Mouse (Mus musculus): ENCODE measurements around the gene Itga10. TPM values are rescaled to one million over a fixed set of nuclear protein-coding genes. Genes with fewer than 3 reads are reported as not detected.
"Not testable (repeated sequence)": the region's sequence is repeated elsewhere in the genome, so short reads cannot be mapped to it uniquely, and the experiment has no call there.

The Itga10 gene
- polyA plus RNA-seq, 1 experiment from 2014 or later: 0.52 TPM

DNA sequence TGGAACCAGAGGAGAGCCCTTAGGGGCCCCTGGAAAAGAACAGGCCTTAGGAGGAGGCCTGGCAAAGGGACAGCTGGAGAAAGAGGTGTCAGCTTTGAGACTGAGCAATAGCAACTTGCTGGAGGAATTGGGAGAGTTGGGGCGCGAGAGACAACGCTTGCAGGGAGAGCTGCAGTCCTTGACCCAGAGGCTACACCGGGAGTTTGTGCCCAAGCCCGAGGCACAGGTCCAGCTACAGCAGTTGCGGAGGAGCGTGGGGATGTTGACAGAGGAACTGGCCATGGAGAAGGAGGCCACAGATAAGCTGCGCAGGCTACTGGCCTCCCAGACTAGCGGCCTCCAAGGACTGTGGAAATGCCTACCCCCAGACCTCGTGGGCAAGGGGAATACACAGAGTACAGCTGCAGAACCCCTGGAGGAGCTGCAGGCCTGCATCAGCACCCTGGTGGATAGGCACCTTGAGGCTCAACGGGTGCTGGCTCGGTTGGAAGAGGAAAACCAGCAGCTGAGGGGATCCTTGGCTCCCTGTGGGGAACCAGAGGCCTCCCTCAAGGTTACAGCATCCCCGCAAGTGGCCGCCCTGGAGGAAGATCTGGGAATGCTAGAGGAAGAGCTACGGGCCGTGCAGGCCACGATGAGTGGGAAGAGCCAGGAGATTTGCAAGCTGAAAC is 38.9 kb downstream of the Itga10 start:
- H3K27me3 ChIP-seq (ENCODE audit: control insufficient read depth, insufficient read depth, low read length): peaks cover 4% of the 10 kb centered on the region; the same call in 1 of the 2 replicates
- H3K4me3 ChIP-seq (ENCODE audit: low read depth, low read length): no peak overlapping the region

DNA sequence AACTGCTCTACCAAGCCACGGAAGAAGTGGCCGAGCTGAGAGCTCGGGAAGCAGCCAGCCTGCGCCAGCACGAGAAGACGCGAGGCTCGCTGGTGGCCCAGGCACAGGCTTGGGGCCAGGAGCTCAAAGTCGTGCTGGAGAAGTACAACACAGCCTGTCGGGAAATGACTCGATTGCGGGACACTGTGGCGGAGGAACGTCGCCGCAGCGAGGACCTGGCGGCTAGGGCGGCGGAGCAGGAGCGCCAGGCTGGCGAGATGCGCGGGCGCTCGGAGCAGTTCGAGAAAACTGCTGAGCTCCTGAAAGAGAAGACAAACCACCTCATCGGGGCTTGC is 39.4 kb downstream of the Itga10 start:
- Histone ChIP-seq H3K9ac (ENCODE audit: low read length) (no peak overlapping the region), H3K4me1 (ENCODE audit: control insufficient read depth, insufficient read depth, low read length) (peaks cover 3% of the 10 kb centered on the region), H3K27me3 (ENCODE audit: control insufficient read depth, insufficient read depth, low read length) (peaks cover under 1% of the 10 kb centered on the region; the same call in 1 of the 2 replicates), H3K27ac (ENCODE audit: low read depth, low read length) (no peak overlapping the region), H3K36me3 (ENCODE audit: control insufficient read depth, insufficient read depth, low read length) (no peaks in the 10 kb centered on the region), H3K4me2 (peak overlapping the region; percentile 22; the same call in 1 of the 2 replicates), H3K4me3 (ENCODE audit: low read depth, low read length) (no peak overlapping the region; the same call in 1 of the 2 replicates), H3K9me3 (ENCODE audit: control insufficient read depth, low read length) (no peaks in the 10 kb centered on the region)
- WGBS: 38% methylated on average over 28 of the region's 28 CpGs
- DNase-seq (ENCODE audit: low spot score, missing footprints): no peak
- no peak for ATAC-seq (ENCODE audit: low FRiP score)

More for the DNA sequence above, 38.9 kb downstream of the Itga10 start:
- H3K9ac ChIP-seq (ENCODE audit: low read length): no peak overlapping the region
- no peak overlapping the region for H3K27ac ChIP-seq (ENCODE audit: low read depth, low read length)
- WGBS: 62% methylated on average over 17 of the region's 17 CpGs
- H3K36me3 ChIP-seq (ENCODE audit: control insufficient read depth, insufficient read depth, low read length): no peaks in the 10 kb centered on the region
- no peaks in the 10 kb centered on the region for H3K4me1 ChIP-seq (ENCODE audit: control insufficient read depth, insufficient read depth, low read length)
- DNase-seq (ENCODE audit: low spot score, missing footprints): no peak
- H3K9me3 ChIP-seq (ENCODE audit: control insufficient read depth, low read length): no peaks in the 10 kb centered on the region
- H3K4me2 ChIP-seq: peak overlapping the region; percentile 22; the same call in 1 of the 2 replicates
- ATAC-seq (ENCODE audit: low FRiP score): no peak

DNA sequence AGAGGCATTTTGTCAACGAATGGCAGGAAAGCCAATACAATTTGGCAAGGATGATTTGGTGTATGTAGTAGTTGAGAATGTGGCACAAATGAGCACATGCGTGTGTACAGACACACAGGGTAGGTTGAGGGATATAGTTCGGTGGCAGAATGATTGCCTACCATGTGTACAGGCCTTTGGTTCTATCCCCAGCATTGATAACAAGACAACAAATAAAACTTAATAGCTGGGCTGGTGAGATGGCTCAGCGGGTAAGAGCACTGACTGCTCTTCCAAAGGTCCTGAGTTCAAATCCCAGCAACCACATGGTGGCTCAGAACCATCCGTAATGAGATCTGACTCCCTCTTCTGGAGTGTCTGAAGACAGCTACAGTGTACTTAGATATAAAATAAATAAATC is 40.7 kb downstream of the Itga10 start:
- H3K4me3 ChIP-seq (ENCODE audit: low read depth, low read length): not testable (repeated sequence)
- 95% methylated on average over 5 of the region's 5 CpGs for WGBS

DNA sequence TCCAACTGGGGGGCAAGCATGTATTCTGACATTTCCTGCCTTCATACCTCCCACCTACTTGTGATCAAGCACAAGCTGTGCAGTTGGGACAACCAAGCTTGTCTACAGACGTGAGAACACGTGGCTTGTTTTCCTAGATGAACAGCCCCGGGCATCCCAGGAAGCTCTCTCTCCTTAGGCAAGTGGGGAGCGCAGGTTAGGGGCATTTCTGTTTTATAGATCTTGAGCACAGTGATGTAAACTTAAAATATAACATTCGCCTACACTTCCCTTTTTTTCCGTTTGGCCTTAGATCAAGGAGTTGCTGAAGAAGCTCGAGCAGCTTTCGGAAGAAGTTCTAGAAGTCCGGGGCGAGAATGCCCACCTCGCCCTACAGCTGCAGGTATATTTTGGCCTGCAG is 43.5 kb downstream of the Itga10 start:
- no peak overlapping the region for H3K27ac ChIP-seq (ENCODE audit: low read depth, low read length)

More for the DNA sequence above, 40.7 kb downstream of the Itga10 start:
- ATAC-seq (ENCODE audit: low FRiP score); H3K4me1 ChIP-seq (ENCODE audit: control insufficient read depth, insufficient read depth, low read length); H3K36me3 ChIP-seq (ENCODE audit: control insufficient read depth, insufficient read depth, low read length); H3K27me3 ChIP-seq (ENCODE audit: control insufficient read depth, insufficient read depth, low read length); H3K9ac ChIP-seq (ENCODE audit: low read length); DNase-seq (ENCODE audit: low spot score, missing footprints); H3K4me2 ChIP-seq; H3K27ac ChIP-seq (ENCODE audit: low read depth, low read length); H3K9me3 ChIP-seq (ENCODE audit: control insufficient read depth, low read length): not testable (repeated sequence)

DNA sequence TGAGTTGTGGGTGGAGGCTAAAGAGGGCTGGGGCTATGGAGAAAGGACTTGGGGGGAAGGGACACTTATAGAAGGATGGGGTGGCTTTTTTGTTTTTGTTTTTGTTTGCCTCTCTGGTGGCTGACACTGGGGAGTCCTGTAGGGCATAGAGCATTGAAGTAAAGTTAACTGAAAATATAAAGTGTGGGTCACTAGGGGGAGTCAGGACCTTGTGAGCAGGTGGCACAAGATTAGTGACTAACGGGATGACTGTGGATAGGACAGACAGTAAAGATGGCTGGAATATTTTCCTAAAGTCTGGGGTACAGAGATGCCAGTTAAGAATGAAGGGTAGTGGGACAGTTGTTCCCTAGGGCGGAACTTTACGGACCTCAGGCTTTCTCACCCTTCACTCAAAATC is 44.9 kb downstream of the Itga10 start:
- Histone ChIP-seq H3K36me3 (ENCODE audit: control insufficient read depth, insufficient read depth, low read length) (no peaks in the 10 kb centered on the region), H3K27me3 (ENCODE audit: control insufficient read depth, insufficient read depth, low read length) (no peaks in the 10 kb centered on the region), H3K4me3 (ENCODE audit: low read depth, low read length) (no peak overlapping the region), H3K27ac (ENCODE audit: low read depth, low read length) (no peak overlapping the region), H3K9me3 (ENCODE audit: control insufficient read depth, low read length) (no peaks in the 10 kb centered on the region), H3K9ac (ENCODE audit: low read length) (no peak overlapping the region), H3K4me2 (no peak overlapping the region), H3K4me1 (ENCODE audit: control insufficient read depth, insufficient read depth, low read length) (peaks cover 6% of the 10 kb centered on the region)
- DNase-seq (ENCODE audit: low spot score, missing footprints) (no peak), ATAC-seq (ENCODE audit: low FRiP score) (no peak)
- WGBS: 52% methylated on average over 3 of the region's 3 CpGs

More for the DNA sequence above, 43.5 kb downstream of the Itga10 start:
- Histone ChIP-seq H3K4me3 (ENCODE audit: low read depth, low read length) (no peak overlapping the region), H3K4me2 (no peak overlapping the region), H3K27me3 (ENCODE audit: control insufficient read depth, insufficient read depth, low read length) (no peaks in the 10 kb centered on the region; the same call in 1 of the 2 replicates), H3K9me3 (ENCODE audit: control insufficient read depth, low read length) (no peaks in the 10 kb centered on the region), H3K36me3 (ENCODE audit: control insufficient read depth, insufficient read depth, low read length) (no peaks in the 10 kb centered on the region), H3K4me1 (ENCODE audit: control insufficient read depth, insufficient read depth, low read length) (peaks cover 6% of the 10 kb centered on the region), H3K9ac (ENCODE audit: low read length) (no peak overlapping the region)
- WGBS: 85% methylated on average over 11 of the region's 11 CpGs
- no peak for ATAC-seq (ENCODE audit: low FRiP score)
- DNase-seq (ENCODE audit: low spot score, missing footprints): no peak

DNA sequence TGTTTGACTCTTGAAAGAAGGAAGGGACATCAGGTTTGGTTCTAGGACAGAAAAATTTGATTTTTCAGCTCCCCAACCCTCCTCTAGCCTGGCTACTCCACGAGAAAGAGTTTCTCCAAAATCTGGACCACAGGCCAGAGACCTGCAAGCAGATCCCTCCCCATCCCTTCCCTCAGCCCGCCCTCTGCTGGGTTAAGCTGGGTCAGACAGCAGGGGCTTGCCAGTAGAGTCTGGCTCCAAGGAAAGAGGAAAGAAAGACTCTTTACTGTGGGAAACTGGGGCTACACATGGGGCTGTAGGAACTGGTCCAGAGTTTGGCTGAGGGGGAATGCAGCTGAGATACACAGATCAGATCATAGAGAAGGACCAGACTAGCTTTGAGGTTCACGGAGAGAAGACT is 47.1 kb downstream of the Itga10 start:
- Histone ChIP-seq H3K9ac (ENCODE audit: low read length) (no peak overlapping the region), H3K4me2 (no peak overlapping the region), H3K27ac (ENCODE audit: low read depth, low read length) (no peak overlapping the region), H3K36me3 (ENCODE audit: control insufficient read depth, insufficient read depth, low read length) (no peaks in the 10 kb centered on the region), H3K9me3 (ENCODE audit: control insufficient read depth, low read length) (no peaks in the 10 kb centered on the region), H3K4me1 (ENCODE audit: control insufficient read depth, insufficient read depth, low read length) (peaks cover 7% of the 10 kb centered on the region), H3K4me3 (ENCODE audit: low read depth, low read length) (no peak overlapping the region), H3K27me3 (ENCODE audit: control insufficient read depth, insufficient read depth, low read length) (no peaks in the 10 kb centered on the region)
- 9% methylated on average over 3 of the region's 3 CpGs for WGBS
- DNase-seq (ENCODE audit: low spot score, missing footprints) (no peak), ATAC-seq (ENCODE audit: low FRiP score) (no peak)

DNA sequence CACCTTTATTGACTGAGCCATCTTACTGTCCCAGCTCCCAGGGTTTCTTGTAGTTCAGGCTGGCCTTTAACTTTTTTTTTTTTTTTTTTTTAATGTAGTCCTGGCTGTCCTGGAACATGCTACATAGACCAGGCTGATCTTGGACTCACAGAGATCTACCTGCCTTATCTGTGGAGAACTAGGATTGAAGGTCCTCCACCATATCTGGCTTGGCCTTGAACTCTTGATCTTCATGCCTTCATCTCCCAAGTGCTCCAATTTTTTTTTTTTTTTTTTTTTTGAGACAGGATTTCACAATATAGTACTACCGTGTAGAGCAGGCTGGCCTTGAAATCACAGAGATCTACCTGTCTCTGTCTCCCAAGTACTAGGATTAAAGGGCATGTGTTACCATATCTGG is 48.2 kb downstream of the Itga10 start:
- DNase-seq (ENCODE audit: low spot score, missing footprints) (no peak), ATAC-seq (ENCODE audit: low FRiP score) (no peak)
- WGBS: 91% methylated on average over 1 of the region's 1 CpGs
- Histone ChIP-seq H3K27me3 (ENCODE audit: control insufficient read depth, insufficient read depth, low read length) (no peaks in the 10 kb centered on the region), H3K4me1 (ENCODE audit: control insufficient read depth, insufficient read depth, low read length) (peaks cover 13% of the 10 kb centered on the region), H3K9me3 (ENCODE audit: control insufficient read depth, low read length) (no peaks in the 10 kb centered on the region), H3K4me2 (no peak overlapping the region), H3K36me3 (ENCODE audit: control insufficient read depth, insufficient read depth, low read length) (no peaks in the 10 kb centered on the region), H3K4me3 (ENCODE audit: low read depth, low read length) (no peak overlapping the region), H3K9ac (ENCODE audit: low read length) (no peak overlapping the region), H3K27ac (ENCODE audit: low read depth, low read length) (no peak overlapping the region)

DNA sequence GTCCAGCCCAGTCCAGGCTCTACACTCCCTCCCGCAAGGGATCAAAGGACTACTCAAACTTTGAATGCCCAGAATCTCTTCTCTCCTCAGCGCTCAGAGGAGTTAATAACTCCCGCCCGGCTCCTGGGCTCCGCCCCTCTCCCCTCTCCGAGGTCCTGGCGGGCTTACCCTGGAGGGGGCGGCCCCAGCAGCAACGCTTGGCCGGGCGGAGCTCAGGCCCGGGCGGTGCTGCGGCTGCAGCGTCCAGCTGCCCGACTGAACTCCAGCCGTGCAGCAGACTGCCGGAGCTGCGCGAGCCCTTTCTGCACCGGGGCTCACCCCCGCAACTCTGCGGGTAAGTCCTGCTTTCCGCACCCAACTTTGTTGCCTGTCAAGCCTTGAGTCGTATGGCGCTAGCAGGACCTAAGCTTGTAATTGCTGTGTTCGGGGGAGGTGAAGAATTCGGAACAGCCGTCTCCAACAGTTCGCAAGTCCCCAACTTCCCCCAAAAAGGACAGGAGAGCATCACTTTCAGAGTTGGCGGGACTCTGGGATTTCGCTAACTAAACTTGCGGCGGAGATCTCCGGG is 50.9 kb downstream of the Itga10 start, which contains the start of gene Pias3:
TSS of gene Pias3 (plus strand) at position 187 of the 568 bp plus-strand sequence.
- no peaks in the 10 kb centered on the region for H3K9me3 ChIP-seq (ENCODE audit: control insufficient read depth, low read length)
- H3K4me3 ChIP-seq (ENCODE audit: low read depth, low read length): peak within 1 kb of the TSS; percentile 81
- WGBS: under 1% methylated on average over 35 of the region's 35 CpGs
- no peak for DNase-seq (ENCODE audit: low spot score, missing footprints)
- H3K9ac ChIP-seq (ENCODE audit: low read length): peak within 1 kb of the TSS; percentile 86
- peaks cover 2% of the 10 kb centered on the region; the same call in 1 of the 2 replicates for H3K36me3 ChIP-seq (ENCODE audit: control insufficient read depth, insufficient read depth, low read length)
- ATAC-seq (ENCODE audit: low FRiP score): peak; percentile 82
- H3K4me2 ChIP-seq: peak within 1 kb of the TSS; percentile 71
- H3K27ac ChIP-seq (ENCODE audit: low read depth, low read length): peak within 1 kb of the TSS; percentile 90
- H3K4me1 ChIP-seq (ENCODE audit: control insufficient read depth, insufficient read depth, low read length): peaks cover 11% of the 10 kb centered on the region; the same call in 1 of the 2 replicates
- no peaks in the 10 kb centered on the region for H3K27me3 ChIP-seq (ENCODE audit: control insufficient read depth, insufficient read depth, low read length)

Data from midbrain, embryonic 11.5 days (tissue).